Mouse (Mus musculus) erythroblast, embryonic 14.5 days (primary cell): ENCODE measurements at regions not wholly inside any gene's neighbourhood (a gene's known extent, or its start where the extent isn't known, plus 50 kb on each side); places are given as distances from the start of the nearest gene placed in this dataset.

Experiments
- GATA1 ChIP-seq: IDR thresholded peaks from 2 replicates; pipeline ENCODE4 v1.6.1; 2012; ENCODE audit warnings: low read length, inconsistent platforms, mixed read lengths
- TAL1 ChIP-seq: IDR thresholded peaks from 3 replicates; pipeline ENCODE4 v1.6.1; 2012; ENCODE audit warnings: low read length, inconsistent platforms, mixed read lengths

DNA sequence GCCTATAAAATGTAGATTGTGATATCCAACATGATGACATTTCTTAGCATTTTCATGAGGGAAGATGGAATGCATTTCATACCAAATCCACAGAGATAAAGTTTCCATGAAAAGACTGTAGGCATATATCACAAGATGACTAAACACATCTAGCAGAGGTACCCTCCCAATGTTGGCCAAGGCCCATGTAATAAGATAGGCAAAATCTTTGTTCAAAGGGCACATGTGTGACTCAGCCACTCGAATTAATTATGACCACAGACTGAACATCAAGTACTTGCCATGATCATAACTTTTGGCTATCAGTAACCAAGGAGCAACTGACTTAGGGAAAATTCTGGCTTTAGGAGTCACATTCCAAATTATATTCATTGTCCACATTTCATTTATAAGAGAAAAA lies 82.9 kb downstream of the Atp6v1g3 start:
- TF ChIP-seq TAL1 (no peak), GATA1 (no peak)
